Mouse (Mus musculus) erythroblast, embryonic 14.5 days (primary cell): ENCODE results near the gene Phyhipl.

ENCODE experiments used
- GATA1 ChIP-seq: IDR thresholded peaks from 2 replicates; pipeline ENCODE4 v1.6.1; 2012; ENCODE audit warnings: low read length, inconsistent platforms, mixed read lengths
- TAL1 ChIP-seq: IDR thresholded peaks from 3 replicates; pipeline ENCODE4 v1.6.1; 2012; ENCODE audit warnings: low read length, inconsistent platforms, mixed read lengths

DNA sequence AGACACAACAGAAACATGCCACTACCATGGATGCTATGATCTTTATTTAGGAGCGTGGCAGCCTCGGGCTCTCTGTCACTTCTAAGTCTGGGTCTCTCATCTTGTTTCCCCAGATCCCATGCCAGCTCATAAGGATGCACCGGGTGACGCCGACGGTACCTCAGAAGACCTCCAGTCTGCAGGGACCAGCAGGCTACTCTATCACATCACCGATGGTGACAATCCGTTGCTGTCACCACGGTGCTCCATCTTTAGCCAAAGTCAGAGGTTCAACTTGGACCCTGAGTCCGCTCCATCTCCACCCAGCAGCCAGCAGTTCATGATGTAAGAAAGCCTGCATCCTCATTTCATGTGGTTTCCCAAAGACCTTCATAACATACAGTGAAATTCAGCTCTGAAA lies 121.2 kb downstream of the Phyhipl start:
- TF ChIP-seq GATA1 (no peak), TAL1 (no peak)
